Mouse (Mus musculus): ENCODE measurements around the gene Rft1. TPM values are rescaled to one million over a fixed set of nuclear protein-coding genes. Genes with fewer than 3 reads are reported as not detected.
"Not testable (repeated sequence)": the region's sequence is repeated elsewhere in the genome, so short reads cannot be mapped to it uniquely, and the experiment has no call there.

The Rft1 gene
- total RNA-seq, 4 experiments from 2014 or later: 31.0 to 39.7 (median 33.2) TPM

GRCm38 (mm10) chr14:30674947-30675346 is 20.8 kb downstream of the Rft1 start:
- no peak for DNase-seq

GRCm38 (mm10) chr14:30682131-30682530 is 28.0 kb downstream of the Rft1 start:
- peak; percentile 71 for DNase-seq

GRCm38 (mm10) chr14:30690685-30691084 is 36.5 kb downstream of the Rft1 start:
- DNase-seq: no peak

- DNase-seq: peak; percentile 45
Measured at GRCm38 (mm10) chr14:30692439-30692838, 38.3 kb downstream of the Rft1 start.

- no peak for DNase-seq
Measured at GRCm38 (mm10) chr14:30694786-30695185, 40.6 kb downstream of the Rft1 start.

- peak; percentile 87 for DNase-seq
Measured at GRCm38 (mm10) chr14:30695609-30696008, 41.4 kb downstream of the Rft1 start.

GRCm38 (mm10) chr14:30697407-30698052 is 43.4 kb downstream of the Rft1 start:
- no peak for DNase-seq

GRCm38 (mm10) chr14:30699656-30700055 is 45.5 kb downstream of the Rft1 start:
- DNase-seq: no peak

GRCm38 (mm10) chr14:30702512-30702911 is 48.4 kb downstream of the Rft1 start:
- no peak for DNase-seq

- no peak for DNase-seq
Measured at GRCm38 (mm10) chr14:30703079-30703478, 48.9 kb downstream of the Rft1 start.

GRCm38 (mm10) chr14:30704098-30704855 is 50.1 kb downstream of the Rft1 start:
- no peak for DNase-seq

GRCm38 (mm10) chr14:30711892-30712291 is 57.7 kb downstream of the Rft1 start:
- DNase-seq: no peak

- DNase-seq: no peak
Measured at GRCm38 (mm10) chr14:30713769-30714168, 59.6 kb downstream of the Rft1 start.

GRCm38 (mm10) chr14:30714799-30715617 is 60.8 kb downstream of the Rft1 start, which contains the start of gene Sfmbt1:
Sfmbt1 (plus strand) TSS chr14:30714849.
- DNase-seq: peak; percentile 65

- no peak for DNase-seq
Measured at GRCm38 (mm10) chr14:30715618-30716050, 61.5 kb downstream of the Rft1 start.

- peak; percentile 45 for DNase-seq
Measured at GRCm38 (mm10) chr14:30716051-30716952, 62.1 kb downstream of the Rft1 start.

- DNase-seq: no peak
Measured at GRCm38 (mm10) chr14:30716953-30717285, 62.8 kb downstream of the Rft1 start.

GRCm38 (mm10) chr14:30718696-30719095 is 64.5 kb downstream of the Rft1 start:
- not testable (repeated sequence) for DNase-seq

- DNase-seq: no peak
Measured at GRCm38 (mm10) chr14:30719514-30719913, 65.4 kb downstream of the Rft1 start.

GRCm38 (mm10) chr14:30721850-30722249 is 67.7 kb downstream of the Rft1 start:
- no peak for DNase-seq

GRCm38 (mm10) chr14:30722406-30722805 is 68.2 kb downstream of the Rft1 start:
- no peak for DNase-seq

- no peak for DNase-seq
Measured at GRCm38 (mm10) chr14:30731896-30732295, 77.7 kb downstream of the Rft1 start.

All from adrenal gland, adult 8-10 months (tissue).